Mouse (Mus musculus) erythroid progenitor cell, adult 5-6 weeks (primary cell): ENCODE measurements around the gene Gm20388. TPM values are rescaled to one million over a fixed set of nuclear protein-coding genes. Genes with fewer than 3 reads are reported as not detected.

Source experiments
- ATAC-seq: replicated peaks from 2 replicates; pipeline ENCODE4 v1.8.0; 2016; ENCODE audit warnings: moderate number of reproducible peaks, mild to moderate bottlenecking, moderate TSS enrichment, inconsistent platforms; ENCODE audit not compliant: poor library complexity, low FRiP score, severe bottlenecking
- total RNA-seq, 2 experiments: library from RNA; stranded (forward) in 1 of 2; stranded (reverse) in 1 of 2; fragments of 150-400 nt in 1 of 2; fragments of 186-747, 209-891 nt in 1 of 2; gene quantifications; 2 replicates each; pipeline versions ENCODE4 v1.2.3 to v1.2.4; 2015 to 2017; ENCODE audit warnings: low replicate concordance in 2 of 2

Gm20388 gene
- total RNA-seq, 2 experiments from 2014 or later, result 4.2 TPM; not detected in 1

- no peak for ATAC-seq
These were observed 654.6 kb downstream of the Gm20388 start for GRCm38 (mm10) chr8:120565151-120565711.

GRCm38 (mm10) chr8:120566681-120567080, 656.0 kb downstream of the Gm20388 start:
- no peak for ATAC-seq

- no peak for ATAC-seq
These were observed 657.1 kb downstream of the Gm20388 start for GRCm38 (mm10) chr8:120567731-120568130.

GRCm38 (mm10) chr8:120568164-120568798, 657.6 kb downstream of the Gm20388 start:
- ATAC-seq, result no peak

DNA sequence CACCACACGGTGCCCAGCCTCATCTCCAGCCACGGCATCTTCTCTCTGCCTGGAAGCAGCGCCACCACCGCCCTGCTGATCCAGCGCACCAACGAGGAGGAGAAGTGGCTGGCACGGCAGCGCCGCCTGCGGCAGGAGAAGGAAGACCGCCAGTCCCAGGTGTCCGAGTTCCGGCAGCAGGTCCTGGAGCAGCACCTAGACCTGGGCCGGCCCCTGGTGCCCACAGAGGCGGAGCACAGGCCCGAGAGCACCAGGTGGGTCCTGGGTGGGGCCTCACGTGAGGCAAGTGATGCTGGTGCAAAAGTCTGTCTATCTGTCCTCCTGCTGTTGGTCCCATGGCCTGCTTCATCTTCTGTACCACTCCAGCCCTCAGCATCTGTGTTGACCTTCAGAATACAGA, 658.5 kb downstream of the Gm20388 start:
- ATAC-seq, result no peak

GRCm38 (mm10) chr8:120569939-120570715, 659.5 kb downstream of the Gm20388 start:
- peak; percentile 53 for ATAC-seq

- no peak for ATAC-seq
These were observed 660.9 kb downstream of the Gm20388 start for GRCm38 (mm10) chr8:120571561-120571960.

DNA sequence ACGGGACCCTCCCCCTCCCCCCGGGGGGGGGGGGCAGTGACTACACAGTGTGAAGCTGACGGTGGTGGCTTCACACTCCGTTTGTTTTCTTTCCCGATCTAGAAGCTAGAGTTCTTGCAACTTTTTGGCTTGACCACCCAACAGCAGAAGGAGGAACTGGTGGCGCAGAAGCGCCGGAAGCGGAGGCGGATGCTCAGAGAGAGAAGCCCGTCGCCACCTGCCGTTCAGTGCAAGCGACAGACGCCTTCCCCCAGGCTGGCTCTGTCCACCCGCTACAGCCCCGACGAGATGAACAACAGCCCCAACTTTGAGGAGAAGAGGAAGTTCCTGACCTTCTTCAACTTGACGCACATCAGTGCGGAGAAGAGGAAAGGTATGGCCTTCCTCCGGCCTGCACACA, 661.9 kb downstream of the Gm20388 start:
- ATAC-seq, result no peak

GRCm38 (mm10) chr8:120573866-120574265, 663.2 kb downstream of the Gm20388 start:
- ATAC-seq, result no peak

DNA sequence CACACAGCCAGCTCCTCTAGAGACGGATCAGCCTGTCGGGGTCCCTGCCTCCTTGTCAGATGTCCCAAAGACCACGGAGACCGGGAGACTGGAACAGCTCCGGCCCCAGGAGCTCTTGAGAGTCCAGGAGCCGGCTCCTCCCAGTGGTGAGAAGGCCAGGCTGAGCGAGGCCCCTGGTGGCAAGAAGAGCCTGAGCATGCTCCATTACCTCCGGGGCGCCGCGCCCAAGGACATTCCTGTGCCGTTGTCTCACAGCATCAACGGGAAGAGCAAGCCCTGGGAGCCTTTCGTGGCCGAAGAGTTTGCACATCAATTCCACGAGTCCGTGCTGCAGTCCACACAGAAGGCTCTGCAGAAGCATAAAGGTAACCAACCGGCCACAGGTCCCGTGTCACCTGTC, 664.3 kb downstream of the Gm20388 start:
- ATAC-seq, result no peak

DNA sequence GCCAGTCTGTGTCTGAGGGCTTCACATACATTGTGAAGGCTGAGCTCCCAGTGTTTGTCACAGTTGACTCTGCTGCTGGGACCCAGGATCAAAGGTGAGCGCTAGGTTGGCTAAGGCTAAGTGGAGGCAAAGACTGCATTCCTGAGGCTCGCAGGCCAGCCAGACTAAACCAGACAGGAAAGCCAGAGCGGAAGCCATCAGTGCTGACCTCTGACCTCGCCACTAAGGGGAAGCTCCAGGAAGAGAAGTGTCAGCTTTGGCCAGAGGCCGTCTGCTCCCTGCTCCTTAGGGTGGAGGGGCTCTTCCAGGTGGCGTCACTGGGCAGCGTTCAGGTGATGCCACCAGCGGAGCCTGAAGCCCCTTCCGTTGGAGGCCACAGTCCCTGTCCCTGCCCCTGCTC, 665.2 kb downstream of the Gm20388 start:
- ATAC-seq, result no peak

DNA sequence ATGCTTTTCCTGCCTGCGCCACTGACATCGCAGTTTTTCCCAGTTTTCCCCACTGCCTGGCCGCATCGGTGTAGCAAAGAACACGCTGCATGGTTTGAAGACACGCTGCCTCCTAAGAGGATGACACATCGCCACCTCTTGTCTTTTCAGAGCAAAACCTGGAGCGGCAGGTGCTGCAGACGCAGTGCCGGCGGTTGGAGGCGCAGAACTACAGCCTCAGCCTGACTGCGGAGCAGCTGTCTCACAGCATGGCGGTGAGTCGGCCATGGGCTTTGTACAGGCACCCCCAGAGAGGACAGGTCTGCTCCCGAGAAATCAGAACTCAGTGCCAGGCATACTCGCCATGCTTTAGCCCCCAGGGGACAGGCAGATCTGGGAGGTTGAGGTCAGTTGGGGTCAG, 667.2 kb downstream of the Gm20388 start:
- no peak for ATAC-seq

GRCm38 (mm10) chr8:120580336-120581000, 669.8 kb downstream of the Gm20388 start:
- no peak for ATAC-seq

DNA sequence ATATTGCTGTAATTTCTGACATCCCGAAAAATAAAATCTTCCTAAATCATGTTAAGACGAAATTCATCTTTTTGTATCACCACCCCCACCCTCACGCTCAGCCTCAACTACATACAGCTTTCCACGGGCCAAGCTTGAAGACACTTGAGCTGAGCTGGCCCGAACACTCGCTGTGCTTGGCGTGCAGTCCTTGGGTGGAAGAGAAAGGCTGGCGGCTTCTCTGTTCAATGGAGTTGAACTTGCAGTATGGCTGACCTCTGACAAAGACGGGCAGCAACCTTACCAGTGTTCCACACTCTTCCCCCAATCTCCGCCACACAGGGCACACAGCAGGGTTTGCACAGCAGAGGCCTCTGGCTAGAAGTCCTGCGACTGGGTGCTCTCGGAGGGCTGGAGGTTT, 670.7 kb downstream of the Gm20388 start:
- ATAC-seq, result no peak

GRCm38 (mm10) chr8:120581811-120582210, 671.2 kb downstream of the Gm20388 start:
- no peak for ATAC-seq

DNA sequence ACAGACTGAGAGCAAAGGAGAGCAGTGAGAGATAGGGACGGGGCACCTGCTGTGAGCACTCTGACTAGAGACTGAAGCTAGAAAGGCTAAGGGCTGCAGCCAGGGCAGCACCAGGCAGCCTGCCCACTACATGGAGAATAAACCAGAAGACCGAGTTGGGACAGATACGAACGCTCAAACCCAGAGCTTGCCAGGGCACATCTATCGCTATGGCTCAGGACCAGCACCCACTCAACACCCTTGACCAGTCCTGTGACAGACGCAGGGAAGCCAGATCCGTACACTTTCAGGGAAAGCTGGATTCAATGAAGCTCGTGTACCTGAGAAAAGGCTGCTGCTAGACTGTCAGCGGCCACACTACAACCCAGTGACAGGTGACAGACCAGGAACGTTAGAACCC, 674.9 kb downstream of the Gm20388 start:
- no peak for ATAC-seq

- ATAC-seq, result peak; percentile 93
These were observed 678.5 kb downstream of the Gm20388 start, which contains the start of gene Gins2 for GRCm38 (mm10) chr8:120588908-120589771. Gene Gins2 (minus strand): TSS chr8:120589304.

- ATAC-seq, result no peak
These were observed 679.3 kb downstream of the Gm20388 start for GRCm38 (mm10) chr8:120589921-120590320.

DNA sequence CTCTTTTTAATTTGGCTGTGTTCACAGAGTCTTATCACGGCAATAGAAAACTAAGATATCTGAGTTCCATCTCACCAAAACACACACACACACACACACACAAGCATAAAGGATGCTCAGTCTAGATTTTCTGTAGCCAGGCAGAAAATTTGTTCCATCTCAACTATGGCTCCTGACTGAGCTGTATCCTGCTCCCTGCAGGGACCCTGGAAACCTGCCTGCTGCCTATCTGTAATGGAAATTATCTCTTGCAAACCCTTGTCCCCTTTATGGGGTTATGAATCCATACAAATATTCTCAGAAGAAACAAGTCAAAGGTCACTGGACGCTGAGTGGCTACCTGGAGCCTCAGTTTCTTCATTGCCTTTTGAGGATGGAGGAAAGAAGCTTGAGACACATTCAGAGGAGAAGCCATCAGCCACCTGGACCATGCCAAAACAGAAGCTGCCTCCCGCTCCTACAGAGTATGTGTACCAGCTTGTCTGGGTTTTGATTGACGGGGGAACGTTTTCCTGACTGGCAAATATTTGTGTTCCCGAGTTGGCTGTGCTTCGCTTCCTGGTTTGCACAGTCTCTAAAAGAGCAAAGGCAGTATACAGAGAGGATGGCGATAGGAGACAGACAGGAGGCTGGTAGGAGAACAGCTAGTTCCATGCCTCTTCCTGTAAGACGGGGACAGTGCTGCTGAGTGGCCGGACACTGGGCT, 681.1 kb downstream of the Gm20388 start:
- no peak for ATAC-seq
